Comparison of ENCODE assay signal across 22 mouse cellular contexts in genomic region chr9:40522156-40522555, GRCm38 (mm10). TPM values are rescaled to one million over a fixed set of nuclear protein-coding genes. Genes with fewer than 3 reads are reported as not detected.
DNase-seq lines count a peak whose midpoint lies in the region.
"Had no signal": no experiment of that assay in that cellular context is flagged by ENCODE, and none has a peak within 500 bp of the region (broad histone marks: within the 10 kb centered on the region; RNA-seq: fewer than 3 reads in every experiment).

No protein-coding gene starts in this region.

- intact Hi-C loops in left cerebral cortex, postnatal 4 days (cut with DNase I): no loop called here

- DNase-seq in frontal cortex, adult 2 months (ENCODE audit: extremely low spot score in 1 of 2, low spot score in 1 of 2): peak; percentile 55 to 74
- no peak for DNase-seq in frontal cortex, postnatal 14 days (ENCODE audit: low spot score in 2 of 2)
- DNase-seq in left cerebral cortex, adult 11 months (ENCODE audit: low spot score): peak; percentile 51
- DNase-seq in left cerebral cortex, postnatal 4 days: no peak
- DNase-seq in brain, adult 2 months (ENCODE audit: low read depth, low spot score): peak; percentile 88
- peak; percentile 20 for DNase-seq in right cerebral cortex, postnatal 14 days
- DNase-seq in cerebellum, postnatal 25 days: no peak
- DNase-seq in heart, adult 9 months (ENCODE audit: low spot score in 2 of 2): no peak
- DNase-seq: adrenal gland, postnatal 10 days; cerebellum, adult 11 months; cerebellum, adult 9-11 months; gastrocnemius, adult 2 months; gastrocnemius, postnatal 36 days; heart, adult 2 months; kidney, adult 2 months; kidney, postnatal 4 days; liver, postnatal 0 days; lung, postnatal 4 days; midbrain, embryonic 14.5 days; retina, postnatal 1 day; thymus, postnatal 14 days had no signal

RNA-seq across cellular contexts. Expression of gene Gramd1b, which starts 9.0 kb away (rescaled TPM):
- 129 and 133 TPM in 2 replicates for polyA plus RNA-seq in frontal cortex, adult 2 months (2012; rRNA removed)
- 100 to 1,000 TPM; 108 to 117 TPM for total RNA-seq in left cerebral cortex, postnatal 4 days (2021)
- polyA plus RNA-seq: G1E had no signal

Comparison
In these comparisons a context has a peak if more than half of its experiments do, and no peak if none do; other contexts are left out.
1. DNase-seq: peak in frontal cortex, adult 2 months (2 of 2), left cerebral cortex, adult 11 months (single experiment), brain, adult 2 months (single experiment) and right cerebral cortex, postnatal 14 days (single experiment); none in frontal cortex, postnatal 14 days (0 of 2), left cerebral cortex, postnatal 4 days (single experiment), cerebellum, postnatal 25 days (0 of 2) and heart, adult 9 months (0 of 2).